Mouse (Mus musculus): ENCODE measurements around the gene Acot7. TPM values are rescaled to one million over a fixed set of nuclear protein-coding genes. Genes with fewer than 3 reads are reported as not detected.
"Not testable (repeated sequence)": the region's sequence is repeated elsewhere in the genome, so short reads cannot be mapped to it uniquely, and the experiment has no call there.

Gene Acot7
- polyA plus RNA-seq, 1 experiment from 2014 or later = 71.7 TPM

DNA sequence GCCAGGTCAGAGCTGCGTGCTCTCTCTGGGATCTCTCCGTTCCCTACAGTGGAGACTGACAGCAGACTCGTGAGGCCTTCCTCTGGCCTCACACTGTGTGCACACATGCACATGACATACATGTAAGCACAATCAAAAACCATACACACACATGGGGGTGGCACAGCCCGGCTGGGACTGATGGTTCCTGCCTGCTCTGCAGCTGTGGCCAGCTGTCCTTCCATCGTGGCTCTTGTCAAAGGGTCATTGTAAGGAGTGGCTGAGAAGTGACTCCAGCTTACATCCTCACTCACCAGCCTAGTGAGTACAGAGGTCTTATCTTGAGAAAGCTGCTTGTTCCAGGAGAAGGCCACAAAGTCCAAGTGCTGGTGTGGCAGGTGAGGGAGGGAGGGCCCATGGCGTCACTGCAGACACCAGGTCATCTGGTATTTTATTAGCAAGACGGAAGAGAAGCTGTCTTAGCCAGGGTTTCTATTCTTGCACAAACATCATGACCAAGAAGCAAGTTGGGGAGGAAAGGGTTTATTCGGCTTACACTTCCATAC is 37.0 kb downstream of the Acot7 start:
- Histone ChIP-seq H3K36me3 (peaks cover 16% of the 10 kb centered on the region; the same call in 1 of the 2 replicates), H3K4me1 (peaks cover 19% of the 10 kb centered on the region), H3K27me3 (no peaks in the 10 kb centered on the region), H3K9ac (no peak overlapping the region), H3K9me3 (replicated peaks) (no peaks in the 10 kb centered on the region), H3K4me3 (replicated peaks) (no peak overlapping the region), H3K4me2 (no peak overlapping the region), H3K27ac (no peak overlapping the region)
- 83% methylated on average over 8 of the region's 8 CpGs for WGBS
- no peak for ATAC-seq (replicated peaks; ENCODE audit: low FRiP score)

DNA sequence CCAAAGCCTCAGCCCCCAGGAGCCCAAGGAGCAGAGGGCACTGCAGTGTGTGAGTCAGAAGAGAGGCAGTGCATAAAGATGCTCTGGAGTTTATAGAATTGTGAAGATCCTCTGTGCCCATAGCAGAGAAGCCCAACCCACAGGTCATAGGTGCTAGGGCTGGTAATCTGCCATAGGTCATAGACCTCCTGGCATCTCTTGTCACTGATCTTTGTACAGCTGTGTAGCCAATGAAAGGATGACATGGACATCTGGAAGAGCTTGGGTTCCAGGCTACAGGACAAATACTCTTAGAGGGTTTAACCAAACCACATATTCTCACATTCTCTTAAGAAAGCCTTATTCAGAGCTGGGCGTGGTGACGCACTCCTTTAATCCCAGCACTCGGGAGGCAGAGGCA is 41.7 kb downstream of the Acot7 start:
- Histone ChIP-seq H3K4me1 (peaks cover 34% of the 10 kb centered on the region), H3K4me2 (no peak overlapping the region), H3K36me3 (0 out of 2 replicates have a peak, but pooled peaks cover 16% of the 10 kb centered on the region), H3K9ac (no peak overlapping the region), H3K4me3 (replicated peaks) (no peak overlapping the region), H3K27ac (no peak overlapping the region), H3K27me3 (no peaks in the 10 kb centered on the region), H3K9me3 (replicated peaks) (no peaks in the 10 kb centered on the region)
- WGBS = 94% methylated on average over 3 of the region's 3 CpGs
- no peak for ATAC-seq (replicated peaks; ENCODE audit: low FRiP score)

GRCm38 (mm10) chr4:152220771-152221410 is 43.0 kb downstream of the Acot7 start:
- Histone ChIP-seq H3K36me3 (0 out of 2 replicates have a peak, but pooled peaks cover 20% of the 10 kb centered on the region), H3K27ac (0 out of 2 replicates have a peak overlapping the region, but pooled peaks have one; percentile 14), H3K27me3 (no peaks in the 10 kb centered on the region), H3K9me3 (replicated peaks) (no peaks in the 10 kb centered on the region), H3K4me2 (no peak overlapping the region), H3K4me1 (peaks cover 32% of the 10 kb centered on the region), H3K9ac (no peak overlapping the region), H3K4me3 (replicated peaks) (no peak overlapping the region)
- WGBS = 63% methylated on average over 7 of the region's 7 CpGs
- no peak for ATAC-seq (replicated peaks; ENCODE audit: low FRiP score)

DNA sequence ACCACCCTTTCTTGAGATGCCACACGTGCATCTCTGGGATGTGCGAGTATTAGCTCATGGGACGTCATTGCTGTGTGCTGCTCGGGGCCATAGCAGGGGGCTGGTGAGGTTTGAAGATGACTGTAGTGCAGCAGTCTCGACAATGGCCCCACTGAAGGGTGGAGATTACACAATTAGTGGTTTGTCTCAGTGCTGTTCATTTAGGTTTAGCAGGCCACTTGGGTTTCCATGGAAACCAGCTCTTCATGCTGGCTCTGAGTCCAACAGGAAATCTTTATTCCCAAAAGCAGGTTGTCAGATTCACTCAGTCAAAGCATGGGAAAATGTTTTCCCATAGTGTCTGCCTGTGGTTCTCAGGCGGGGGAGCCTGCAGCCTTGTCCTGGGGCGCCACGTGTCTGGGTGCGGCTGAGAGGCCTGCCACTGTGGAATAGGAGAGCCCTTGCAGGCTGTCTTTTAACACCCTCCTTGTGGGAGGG is 43.5 kb downstream of the Acot7 start:
- H3K4me2 ChIP-seq = no peak overlapping the region
- no peak overlapping the region for H3K4me3 ChIP-seq (replicated peaks)
- 0 out of 2 replicates have a peak, but pooled peaks cover 20% of the 10 kb centered on the region for H3K36me3 ChIP-seq
- H3K27ac ChIP-seq = peak overlapping the region; percentile 14; the same call in 1 of the 2 replicates
- H3K27me3 ChIP-seq = no peaks in the 10 kb centered on the region
- ATAC-seq (replicated peaks; ENCODE audit: low FRiP score) = 0 out of 2 replicates have a peak, but pooled peaks have one; percentile 15
- H3K9ac ChIP-seq = no peak overlapping the region
- H3K4me1 ChIP-seq = peaks cover 32% of the 10 kb centered on the region
- no peaks in the 10 kb centered on the region for H3K9me3 ChIP-seq (replicated peaks)
- 45% methylated on average over 9 of the region's 9 CpGs for WGBS

DNA sequence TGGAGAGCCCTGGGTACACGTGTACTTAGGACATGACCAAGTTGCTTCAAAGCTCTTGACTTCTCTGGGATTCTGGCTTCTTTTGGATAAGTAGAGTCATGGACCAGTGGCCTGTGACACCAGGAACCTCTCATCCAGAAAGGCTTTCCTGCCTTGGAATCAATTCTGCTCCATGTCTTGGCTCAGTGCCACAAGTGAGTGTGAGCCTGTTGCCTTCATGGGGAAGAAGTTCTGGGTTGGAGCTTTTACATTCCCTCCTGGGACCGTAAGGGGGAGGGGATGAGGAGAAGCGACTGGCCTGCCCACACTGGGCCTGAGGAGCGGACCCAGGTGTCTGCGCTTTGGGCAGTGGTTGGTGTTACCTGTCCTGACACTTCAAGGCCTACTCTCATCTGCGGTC is 44.2 kb downstream of the Acot7 start:
- H3K9ac ChIP-seq = no peak overlapping the region
- H3K9me3 ChIP-seq (replicated peaks) = no peaks in the 10 kb centered on the region
- ATAC-seq (replicated peaks; ENCODE audit: low FRiP score) = 0 out of 2 replicates have a peak, but pooled peaks have one; percentile 22
- 0 out of 2 replicates have a peak, but pooled peaks cover 20% of the 10 kb centered on the region for H3K36me3 ChIP-seq
- H3K27me3 ChIP-seq = no peaks in the 10 kb centered on the region
- H3K4me3 ChIP-seq (replicated peaks) = no peak overlapping the region
- H3K4me2 ChIP-seq = no peak overlapping the region
- WGBS = 72% methylated on average over 6 of the region's 6 CpGs
- peaks cover 38% of the 10 kb centered on the region for H3K4me1 ChIP-seq
- H3K27ac ChIP-seq = 0 out of 2 replicates have a peak overlapping the region, but pooled peaks have one; percentile 14

DNA sequence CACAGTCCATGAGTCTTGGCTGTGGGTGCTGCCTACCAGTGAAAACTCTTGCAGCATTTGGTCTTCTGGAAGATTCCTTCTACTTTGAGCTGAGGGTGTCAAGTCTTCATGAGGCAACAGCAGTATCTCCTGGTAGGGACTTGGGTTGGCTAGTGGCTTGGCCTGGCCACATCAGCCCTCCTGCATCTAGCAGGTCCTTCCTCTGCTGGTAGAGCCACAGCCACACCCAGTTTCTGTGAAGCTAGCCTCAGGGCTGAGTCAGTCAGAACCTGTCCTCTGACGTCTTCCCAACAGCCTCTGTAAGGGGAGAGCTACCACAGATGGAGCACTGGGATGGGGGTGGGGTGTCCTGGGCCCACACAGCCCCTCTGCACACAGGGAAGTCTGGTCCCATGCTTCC is 44.6 kb downstream of the Acot7 start:
- Histone ChIP-seq H3K27me3 (no peaks in the 10 kb centered on the region), H3K4me3 (replicated peaks) (no peak overlapping the region), H3K36me3 (0 out of 2 replicates have a peak, but pooled peaks cover 20% of the 10 kb centered on the region), H3K9ac (no peak overlapping the region), H3K27ac (0 out of 2 replicates have a peak overlapping the region, but pooled peaks have one; percentile 14), H3K4me2 (no peak overlapping the region), H3K9me3 (replicated peaks) (no peaks in the 10 kb centered on the region), H3K4me1 (peaks cover 42% of the 10 kb centered on the region)
- WGBS = 60% methylated on average over 1 of the region's 1 CpGs
- ATAC-seq (replicated peaks; ENCODE audit: low FRiP score) = peak; percentile 34; the same call in 1 of the 2 replicates

GRCm38 (mm10) chr4:152224156-152224555 is 46.2 kb downstream of the Acot7 start:
- Histone ChIP-seq H3K4me1 (peaks cover 56% of the 10 kb centered on the region), H3K9ac (no peak overlapping the region), H3K27ac (peak overlapping the region; percentile 1; the same call in 1 of the 2 replicates), H3K27me3 (no peaks in the 10 kb centered on the region), H3K36me3 (0 out of 2 replicates have a peak, but pooled peaks cover 9% of the 10 kb centered on the region), H3K4me2 (no peak overlapping the region), H3K9me3 (replicated peaks) (no peaks in the 10 kb centered on the region), H3K4me3 (replicated peaks) (no peak overlapping the region)
- 57% methylated on average over 5 of the region's 5 CpGs for WGBS
- ATAC-seq (replicated peaks; ENCODE audit: low FRiP score) = no peak

- no peak for ATAC-seq (replicated peaks; ENCODE audit: low FRiP score)
- 0 out of 2 replicates have a peak, but pooled peaks cover 4% of the 10 kb centered on the region for H3K36me3 ChIP-seq
- no peaks in the 10 kb centered on the region for H3K27me3 ChIP-seq
- H3K27ac ChIP-seq = 0 out of 2 replicates have a peak overlapping the region, but pooled peaks have one; percentile 41
- H3K4me3 ChIP-seq (replicated peaks) = no peak overlapping the region
- H3K9ac ChIP-seq = no peak overlapping the region
- no peaks in the 10 kb centered on the region for H3K9me3 ChIP-seq (replicated peaks)
- peaks cover 72% of the 10 kb centered on the region for H3K4me1 ChIP-seq
- no peak overlapping the region for H3K4me2 ChIP-seq
- WGBS = 81% methylated on average over 13 of the region's 13 CpGs
Measured at GRCm38 (mm10) chr4:152226901-152227486, 49.1 kb downstream of the Acot7 start.

DNA sequence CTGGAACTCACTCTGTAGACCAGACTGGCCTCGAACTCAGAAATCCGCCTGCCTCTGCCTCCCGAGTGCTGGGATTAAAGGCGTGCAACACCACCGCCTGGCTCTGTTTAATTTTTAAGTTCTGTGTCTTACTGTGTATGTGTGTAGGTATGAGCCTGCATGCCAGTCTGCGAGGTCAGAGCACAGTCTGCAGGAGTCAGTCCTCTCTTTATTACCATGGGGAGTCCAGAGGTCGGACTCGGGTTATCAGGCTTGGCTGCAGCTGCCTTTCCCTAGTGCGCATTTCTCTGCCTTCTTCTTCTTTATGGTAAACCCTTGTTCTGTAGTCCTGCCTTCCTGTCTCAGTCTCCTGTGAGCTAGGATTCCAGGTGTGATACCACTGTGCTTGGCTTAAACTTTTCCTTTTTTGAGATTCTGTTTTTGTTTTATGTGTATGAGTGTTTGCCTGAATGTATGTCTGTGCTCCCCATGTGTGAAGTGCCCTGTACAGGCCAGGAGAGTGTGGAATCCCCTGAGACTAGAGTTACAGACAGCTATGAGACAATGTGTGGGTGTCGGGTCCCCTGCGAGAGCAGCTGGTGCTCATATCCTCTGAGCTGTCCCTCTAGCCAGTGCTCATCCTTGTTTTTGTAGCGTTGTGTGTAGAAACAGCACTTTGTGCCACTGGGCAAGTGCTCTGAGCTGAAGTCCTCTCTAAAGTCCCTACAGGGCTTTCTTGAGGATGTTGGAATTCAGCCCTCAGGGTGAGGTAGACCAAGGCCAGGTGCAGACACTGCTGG is 50.0 kb downstream of the Acot7 start:
- 70% methylated on average over 12 of the region's 12 CpGs for WGBS
- H3K4me3 ChIP-seq (replicated peaks) = no peak overlapping the region
- H3K27ac ChIP-seq = no peak overlapping the region
- 0 out of 2 replicates have a peak, but pooled peaks cover 4% of the 10 kb centered on the region for H3K36me3 ChIP-seq
- no peak overlapping the region for H3K4me2 ChIP-seq
- H3K9me3 ChIP-seq (replicated peaks) = no peaks in the 10 kb centered on the region
- H3K9ac ChIP-seq = no peak overlapping the region
- no peak for ATAC-seq (replicated peaks; ENCODE audit: low FRiP score)
- no peaks in the 10 kb centered on the region for H3K27me3 ChIP-seq
- H3K4me1 ChIP-seq = peaks cover 69% of the 10 kb centered on the region

GRCm38 (mm10) chr4:152230331-152230730 is 52.4 kb downstream of the Acot7 start:
- 44% methylated on average over 4 of the region's 4 CpGs for whole genome bisulfite sequencing
- not testable (repeated sequence) for H3K9me3 ChIP-seq (replicated peaks); H3K36me3 ChIP-seq; H3K27ac ChIP-seq; H3K4me3 ChIP-seq (replicated peaks); H3K4me2 ChIP-seq; H3K9ac ChIP-seq; ATAC-seq (replicated peaks; ENCODE audit: low FRiP score); H3K27me3 ChIP-seq
- peaks cover 59% of the 10 kb centered on the region for H3K4me1 ChIP-seq

- 0 out of 2 replicates have a peak overlapping the region, but pooled peaks have one; percentile 41 for H3K27ac ChIP-seq
Measured at GRCm38 (mm10) chr4:152231326-152231725, 53.4 kb downstream of the Acot7 start.

More at GRCm38 (mm10) chr4:152231326-152231725, 53.4 kb downstream of the Acot7 start:
- Histone ChIP-seq H3K27me3 (no peaks in the 10 kb centered on the region), H3K4me2 (no peak overlapping the region), H3K9ac (no peak overlapping the region), H3K4me3 (replicated peaks) (no peak overlapping the region), H3K9me3 (replicated peaks) (no peaks in the 10 kb centered on the region), H3K4me1 (peaks cover 59% of the 10 kb centered on the region), H3K36me3 (peaks cover 5% of the 10 kb centered on the region; the same call in 1 of the 2 replicates)
- no peak for ATAC-seq (replicated peaks; ENCODE audit: low FRiP score)
- 48% methylated on average over 7 of the region's 7 CpGs for WGBS
